Mouse (Mus musculus) kidney, postnatal 36 days (tissue): ENCODE results near the gene Trpc7.

Source experiments
- DNase-seq, 2 experiments: peaks; one replicate each; pipeline ENCODE4 v3.0.0; 2021 to 2022; ENCODE audit warnings: mixed read lengths in 2 of 2

Trpc7 gene

DNA sequence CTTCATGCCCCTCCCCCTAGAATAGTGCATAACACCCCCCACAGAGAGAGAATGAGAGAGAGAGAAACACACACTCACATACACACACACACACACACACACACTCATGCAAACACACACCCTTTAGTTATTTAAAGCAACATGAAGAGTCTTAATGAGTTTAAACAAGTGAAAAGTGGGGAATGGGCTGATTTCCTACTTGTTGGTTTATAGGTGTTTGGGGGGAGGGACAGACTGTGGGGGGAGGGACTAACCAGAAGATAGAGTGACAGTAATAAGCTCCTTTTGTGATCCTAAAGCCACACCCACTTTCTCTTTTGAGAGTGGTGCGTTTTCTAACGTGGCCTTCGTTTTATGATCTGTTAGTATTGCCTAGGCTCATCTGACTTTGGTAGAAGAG, at the start of gene Trpc7:
Trpc7 (minus strand) TSS at position 101 of the 400 bp plus-strand sequence.
- DNase-seq: no peak

GRCm38 (mm10) chr13:56939261-56939660, 43.5 kb upstream of the Trpc7 start:
- no peak for DNase-seq

DNA sequence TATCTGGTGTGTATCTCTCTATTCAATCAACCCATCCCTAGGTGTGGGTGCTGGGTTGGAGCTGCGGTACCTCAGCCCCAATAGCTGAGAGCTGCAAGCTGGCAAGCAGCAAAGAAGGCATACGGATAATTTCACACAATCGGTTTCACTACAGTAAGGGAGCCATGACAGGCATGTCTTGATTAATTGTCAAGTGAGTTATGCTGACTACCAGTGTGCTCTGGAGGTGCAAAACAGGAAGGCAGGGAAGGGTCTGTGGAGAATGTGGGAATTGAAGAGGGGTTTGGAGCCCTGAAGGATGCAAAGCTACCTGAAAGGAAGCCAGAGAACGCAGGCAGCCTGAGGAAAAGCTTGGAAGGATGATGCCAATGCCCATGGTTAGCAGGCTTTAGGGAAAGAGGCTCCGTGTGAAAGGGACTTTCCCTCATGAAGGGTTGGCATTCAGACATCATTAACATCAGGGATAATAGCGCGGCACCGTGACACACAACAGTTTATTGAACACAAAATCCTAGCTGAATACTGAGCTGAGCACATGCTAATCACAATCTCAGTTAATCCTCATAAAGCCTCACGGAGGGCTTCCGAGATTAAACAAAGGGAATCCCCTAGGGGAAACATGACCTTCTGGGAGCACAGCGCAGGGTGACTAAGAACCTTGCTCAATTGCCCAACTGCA, 38.2 kb upstream of the Trpc7 start:
- no peak for DNase-seq

DNA sequence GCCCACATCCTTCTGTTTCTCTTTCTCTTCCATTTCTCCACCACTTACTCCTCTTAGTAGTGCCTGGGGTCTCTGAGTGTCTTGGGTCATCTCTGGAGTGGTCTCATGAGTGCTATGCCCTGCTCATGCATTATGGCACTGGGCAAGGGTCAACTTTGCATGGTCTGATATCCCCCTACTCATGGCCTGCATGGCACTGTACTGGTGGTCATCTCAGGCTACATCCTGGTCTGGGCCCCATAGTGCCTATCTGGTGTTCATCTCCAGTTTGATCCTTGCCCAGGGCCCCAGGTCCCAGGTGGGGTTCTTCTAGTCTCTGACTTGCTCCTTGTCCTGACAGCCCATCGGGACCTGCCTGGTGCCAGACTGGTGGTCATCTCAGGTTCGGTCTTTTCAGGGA, 34.6 kb upstream of the Trpc7 start:
- DNase-seq: no peak

- no peak for DNase-seq
Observed at GRCm38 (mm10) chr13:56922976-56923375, 27.2 kb upstream of the Trpc7 start.

GRCm38 (mm10) chr13:56921251-56921650, 25.5 kb upstream of the Trpc7 start:
- no peak for DNase-seq

- DNase-seq: no peak
Observed at GRCm38 (mm10) chr13:56914721-56915120, 18.9 kb upstream of the Trpc7 start.

- DNase-seq: no peak
Observed at GRCm38 (mm10) chr13:56911093-56911492, 15.3 kb upstream of the Trpc7 start.

DNA sequence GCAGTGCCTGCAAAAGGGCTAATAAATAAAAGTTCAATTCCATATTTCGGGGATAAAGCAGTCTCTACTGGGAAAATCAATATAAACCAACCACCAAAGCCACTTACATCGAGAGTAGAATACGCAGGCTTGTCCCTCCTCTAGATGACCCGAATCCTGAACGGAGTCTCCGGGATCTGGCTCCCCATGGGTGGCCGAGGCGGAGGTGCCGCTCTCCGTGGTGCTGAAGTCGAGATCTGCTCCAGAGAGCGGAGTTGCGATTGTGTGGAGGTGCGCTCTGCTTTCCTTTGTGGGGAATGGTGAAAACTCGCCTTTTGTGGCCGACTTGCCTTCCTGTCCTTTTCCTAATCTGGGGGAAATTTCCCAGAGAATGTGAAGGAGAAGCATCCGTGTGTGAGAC, 407 bp downstream of the Trpc7 start:
- DNase-seq: peak; percentile 29 to 84

- no peak for DNase-seq
Observed at GRCm38 (mm10) chr13:56894543-56894942, 1.2 kb downstream of the Trpc7 start.

- DNase-seq: no peak
Observed at GRCm38 (mm10) chr13:56889888-56890287, 5.9 kb downstream of the Trpc7 start.

DNA sequence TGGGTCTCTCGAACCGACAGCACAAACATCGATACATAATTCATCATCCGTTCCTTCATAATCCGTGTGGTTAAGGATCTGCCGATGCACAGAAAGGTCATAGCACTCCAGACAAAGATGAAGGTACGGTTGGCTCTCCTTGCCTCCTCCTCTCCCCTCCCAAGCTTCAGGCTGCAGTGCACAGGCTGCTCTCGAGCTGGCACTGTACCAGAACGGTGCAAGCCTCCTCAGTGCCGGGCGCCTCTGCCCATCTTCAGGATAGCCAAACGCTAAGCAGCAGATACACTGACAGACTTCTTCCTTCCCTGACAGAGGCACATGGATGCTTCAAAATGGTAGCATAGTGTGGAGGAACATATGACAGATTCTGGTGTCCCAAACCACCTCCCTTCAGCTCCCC, 12.9 kb downstream of the Trpc7 start:
- DNase-seq: no peak

GRCm38 (mm10) chr13:56864567-56864966, 31.2 kb downstream of the Trpc7 start:
- DNase-seq: no peak

- DNase-seq: no peak
Observed at GRCm38 (mm10) chr13:56862011-56862410, 33.8 kb downstream of the Trpc7 start.

GRCm38 (mm10) chr13:56854506-56854905, 41.3 kb downstream of the Trpc7 start:
- DNase-seq: no peak

DNA sequence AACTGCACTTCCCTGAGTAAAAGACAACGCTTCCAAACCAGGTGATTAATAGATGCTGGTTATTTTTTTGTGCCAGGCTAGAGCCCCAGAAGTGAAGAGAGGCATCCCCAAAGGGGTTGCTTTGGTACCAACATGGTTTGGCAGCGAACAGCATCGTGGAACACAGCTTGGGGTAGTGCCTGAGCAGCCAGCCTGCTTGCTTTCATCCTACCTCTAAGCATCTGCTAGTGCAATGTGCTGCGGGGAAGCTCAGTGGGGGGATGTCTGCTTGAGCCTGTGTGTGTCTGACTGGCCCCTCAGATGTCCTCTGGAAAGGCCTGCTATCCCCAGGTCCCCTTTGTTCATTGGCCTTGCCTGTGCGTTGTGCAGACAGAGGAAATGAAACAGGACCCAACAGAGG, 42.4 kb downstream of the Trpc7 start:
- no peak for DNase-seq

- DNase-seq: no peak
Observed at GRCm38 (mm10) chr13:56845866-56846265, 49.9 kb downstream of the Trpc7 start.

- no peak for DNase-seq
Observed at GRCm38 (mm10) chr13:56815471-56815870, 80.3 kb downstream of the Trpc7 start.

GRCm38 (mm10) chr13:56806776-56807490, 88.9 kb downstream of the Trpc7 start:
- peak; percentile 87 to 97 for DNase-seq

DNA sequence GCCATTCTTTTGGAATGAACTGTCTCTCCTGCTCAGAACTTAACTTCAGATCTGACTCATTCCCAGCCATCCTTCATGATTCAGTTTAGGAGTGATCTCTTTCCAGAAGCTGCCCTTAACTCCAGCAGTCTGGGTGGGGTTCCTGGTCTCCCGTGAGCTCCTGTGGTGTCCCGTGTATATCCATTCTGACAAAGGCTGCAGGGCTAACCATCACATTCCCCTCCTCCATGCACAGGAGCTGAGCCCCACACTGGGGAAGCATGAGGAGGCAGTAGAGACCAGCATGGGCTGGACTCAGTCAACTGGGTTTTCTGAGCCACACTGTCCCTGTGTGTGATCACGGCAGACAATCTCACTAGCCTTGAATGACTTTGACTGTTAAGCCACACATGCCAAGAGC, 90.7 kb downstream of the Trpc7 start:
- DNase-seq: no peak

GRCm38 (mm10) chr13:56797459-56797858, 98.3 kb downstream of the Trpc7 start:
- no peak for DNase-seq

- no peak for DNase-seq
Observed at GRCm38 (mm10) chr13:56795501-56795900, 100.3 kb downstream of the Trpc7 start.

DNA sequence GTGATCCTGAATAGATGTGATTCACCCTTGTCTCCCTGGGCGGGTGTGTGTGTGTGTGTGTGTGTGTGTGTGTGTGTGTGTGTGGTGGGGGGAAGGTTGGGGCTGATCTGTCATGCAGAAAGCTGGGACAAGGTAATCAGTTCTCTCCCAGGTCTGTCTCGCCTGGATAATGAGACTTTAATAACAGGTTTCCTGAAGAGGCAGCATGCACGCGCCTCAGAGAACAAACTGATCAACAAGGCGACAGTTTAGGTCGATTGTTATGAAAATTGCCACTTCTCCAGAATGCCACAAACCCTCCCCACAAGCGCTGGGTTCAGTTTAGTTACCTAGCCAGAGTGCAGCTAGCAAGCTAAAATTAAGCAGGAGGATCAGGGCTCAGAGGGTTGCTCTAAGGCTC, 101.4 kb downstream of the Trpc7 start:
- no peak for DNase-seq

DNA sequence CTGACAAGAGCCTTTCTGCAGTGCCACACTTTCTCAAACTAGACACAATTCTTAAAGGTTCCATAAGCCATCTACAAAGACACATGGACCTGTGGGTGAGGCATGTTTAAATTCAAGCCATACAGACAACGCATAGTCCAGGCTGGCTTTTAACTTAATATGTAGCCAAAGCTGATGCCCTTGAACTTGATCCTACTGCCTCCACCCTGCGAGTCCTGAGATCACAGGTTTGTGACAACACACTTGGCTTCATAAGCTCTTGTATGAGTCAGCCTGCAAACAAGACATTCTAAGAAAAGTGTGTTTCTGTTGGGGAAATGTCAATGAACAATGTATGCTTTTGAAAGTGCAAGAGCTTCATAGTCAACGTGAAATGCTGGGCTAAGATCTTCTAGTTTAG, 102.9 kb downstream of the Trpc7 start:
- DNase-seq: no peak

DNA sequence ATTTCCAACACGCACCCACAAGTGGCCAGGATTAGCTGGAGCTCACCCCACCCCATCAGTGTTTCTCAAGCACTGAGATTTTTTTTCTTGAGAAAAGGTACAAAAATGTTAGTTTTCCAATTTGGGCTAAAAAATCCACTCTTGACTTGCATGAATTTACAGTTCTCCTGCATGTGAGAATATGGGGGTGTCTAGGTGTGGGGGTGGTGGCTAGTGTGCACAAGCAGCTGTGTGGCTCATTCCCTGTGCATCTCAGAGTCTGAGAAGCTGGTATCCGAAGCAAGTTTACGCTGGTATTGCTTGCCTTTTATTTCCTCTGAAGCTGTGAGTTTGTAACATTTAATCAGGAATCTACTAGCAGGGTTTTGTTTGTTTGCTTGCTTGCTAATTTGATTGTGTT, 105.1 kb downstream of the Trpc7 start:
- no peak for DNase-seq
